Mouse (Mus musculus) lung, embryonic 16.5 days (tissue): ENCODE measurements around the gene Smco2. TPM values are rescaled to one million over a fixed set of nuclear protein-coding genes. Genes with fewer than 3 reads are reported as not detected.

Experiments
- ATAC-seq: fragments of 200-750 bp; cut with Nextera tagmentation; 2 replicates; pipeline ENCODE4 v1.8.0; 2017; ENCODE audit warnings: low read depth, mild to moderate bottlenecking, moderate library complexity
- H3K27ac ChIP-seq: fragments of 300-500 bp; sonication (generic); 2 replicates; pipeline ENCODE4 v1.5.1; 2014; ENCODE audit warnings: mild to moderate bottlenecking, control low read depth, low read length
- H3K27me3 ChIP-seq: fragments of 300-500 bp; sonication (generic); 2 replicates; pipeline ENCODE4 v1.6.1; 2014; ENCODE audit warnings: low read depth, low read length, mixed read lengths; ENCODE audit not compliant: control insufficient read depth, insufficient read depth
- H3K36me3 ChIP-seq: fragments of 300-500 bp; sonication (generic); 2 replicates; pipeline ENCODE4 v1.6.1; 2014; ENCODE audit warnings: low read length; ENCODE audit not compliant: control insufficient read depth, insufficient read depth
- H3K4me1 ChIP-seq: fragments of 300-500 bp; sonication (generic); replicated peaks from 2 replicates; pipeline ENCODE4 v1.6.1; 2014; ENCODE audit warnings: low read length, mixed read lengths; ENCODE audit not compliant: control insufficient read depth, insufficient read depth
- H3K4me2 ChIP-seq: fragments of 300-500 bp; sonication (generic); 2 replicates; pipeline ENCODE4 v1.6.1; 2014; ENCODE audit warnings: low read depth, low read length, control low read depth
- H3K4me3 ChIP-seq: fragments of 300-500 bp; sonication (generic); 2 replicates; pipeline ENCODE4 v1.5.1; 2014; ENCODE audit warnings: mild to moderate bottlenecking, low read length, control low read depth
- H3K9ac ChIP-seq: fragments of 300-500 bp; sonication (generic); 2 replicates; pipeline ENCODE4 v1.6.1; 2014; ENCODE audit warnings: low read length, control low read depth
- H3K9me3 ChIP-seq: fragments of 300-500 bp; sonication (generic); 2 replicates; pipeline ENCODE4 v1.6.1; 2016; ENCODE audit warnings: low read length; ENCODE audit not compliant: control insufficient read depth
- WGBS: fragments of 180-500 bp; shearing (Covaris S2); extraction: QIAGEN DNeasy Blood & Tissue Kit; methylation state at CpG from one replicate; pipeline ENCODE4 v1.1.7; 2014; 5-methylcytosine and 5-hydroxymethylcytosine counted together
- polyA plus RNA-seq: library from polyadenylated mRNA; unstranded; fragments of >200 nt; fragmentation: Nextera tagmentation; extraction: Ambion mirVana; gene quantifications from 2 replicates; pipeline ENCODE4 v1.2.1, GENCODE M21; 2015

The Smco2 gene
- polyA plus RNA-seq, result not detected in 2 replicates

DNA sequence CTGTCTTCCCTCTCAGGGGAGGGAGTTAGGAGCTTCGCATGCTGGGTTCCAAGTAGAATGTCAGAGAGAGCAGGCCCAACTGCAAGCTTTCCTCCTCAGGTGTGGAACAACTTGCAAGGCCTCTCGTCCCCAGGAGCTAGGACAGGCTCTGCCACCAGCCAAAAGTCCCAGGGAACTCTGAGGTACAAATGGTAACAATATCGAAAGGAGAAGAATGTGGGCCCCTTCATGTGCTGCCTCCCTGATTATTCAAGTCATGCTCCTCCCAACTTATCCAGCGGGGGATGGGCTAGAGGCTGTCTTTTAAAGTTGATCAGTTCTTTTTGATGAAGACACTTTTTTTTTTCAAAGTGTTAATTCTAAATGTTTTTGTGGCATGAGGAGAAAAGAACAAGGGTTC, at the start of gene Smco2:
TSS of gene Smco2 (plus strand) at position 55 of the 400 bp plus-strand sequence.
- no peaks in the 10 kb centered on the region for H3K9me3 ChIP-seq
- H3K4me3 ChIP-seq, result no peak within 1 kb of the TSS
- H3K4me2 ChIP-seq, result no peak within 1 kb of the TSS
- 80% methylated on average over 4 of the region's 4 CpGs for WGBS
- H3K27ac ChIP-seq, result no peak within 1 kb of the TSS
- H3K36me3 ChIP-seq, result no peaks in the 10 kb centered on the region
- H3K4me1 ChIP-seq, result peaks cover 12% of the 10 kb centered on the region
- no peaks in the 10 kb centered on the region for H3K27me3 ChIP-seq
- no peak within 1 kb of the TSS for H3K9ac ChIP-seq
- ATAC-seq, result no peak

DNA sequence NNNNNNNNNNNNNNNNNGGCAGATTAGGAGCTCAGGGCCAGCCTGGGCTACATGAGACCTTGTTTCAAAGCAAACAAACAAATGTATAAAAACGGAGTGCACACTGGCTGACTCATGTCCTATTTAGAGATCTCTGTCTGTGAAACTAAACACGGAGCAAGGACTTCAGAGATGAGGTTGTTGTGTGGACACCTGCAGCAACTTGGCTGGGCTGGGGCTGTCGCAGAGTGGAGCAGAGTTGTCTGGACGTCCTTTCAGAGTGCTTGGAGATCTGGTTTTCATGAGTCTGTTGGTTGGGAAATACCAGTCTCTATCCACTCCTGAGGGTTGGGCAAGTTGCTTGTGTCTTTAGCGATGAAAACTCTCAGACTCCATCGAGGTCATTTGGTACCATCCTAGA, 39.9 kb upstream of the Smco2 start:
- ATAC-seq, result no peak
- Histone ChIP-seq H3K27ac (no peak overlapping the region), H3K4me3 (no peak overlapping the region), H3K36me3 (no peaks in the 10 kb centered on the region), H3K4me2 (no peak overlapping the region), H3K27me3 (no peaks in the 10 kb centered on the region), H3K9me3 (no peaks in the 10 kb centered on the region), H3K4me1 (no peaks in the 10 kb centered on the region), H3K9ac (no peak overlapping the region)
- 82% methylated on average over 6 of the region's 6 CpGs for WGBS

DNA sequence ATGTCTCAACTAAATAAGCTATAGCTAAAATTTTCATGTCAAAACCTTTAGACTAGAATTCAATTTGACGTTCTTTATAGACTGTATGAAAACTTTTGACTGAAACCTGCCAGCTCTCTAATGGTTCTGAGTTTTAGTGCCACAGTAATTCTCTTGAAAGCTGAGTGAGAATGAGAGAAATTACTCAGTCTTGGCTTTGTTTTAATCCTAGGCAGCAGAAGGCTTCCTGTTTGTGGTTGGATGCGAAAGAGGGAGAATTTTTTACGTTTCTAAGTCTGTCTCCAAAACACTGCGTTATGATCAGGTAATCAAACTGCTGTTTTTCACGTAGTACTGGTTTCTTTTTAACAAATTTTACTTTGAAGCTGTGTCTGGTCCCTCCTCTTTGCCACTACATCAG, 36.9 kb upstream of the Smco2 start:
- Histone ChIP-seq H3K9ac (no peak overlapping the region), H3K36me3 (no peaks in the 10 kb centered on the region), H3K27ac (no peak overlapping the region), H3K4me2 (no peak overlapping the region), H3K4me1 (no peaks in the 10 kb centered on the region), H3K9me3 (no peaks in the 10 kb centered on the region), H3K27me3 (no peaks in the 10 kb centered on the region), H3K4me3 (no peak overlapping the region)
- no peak for ATAC-seq
- 82% methylated on average over 5 of the region's 5 CpGs for WGBS

DNA sequence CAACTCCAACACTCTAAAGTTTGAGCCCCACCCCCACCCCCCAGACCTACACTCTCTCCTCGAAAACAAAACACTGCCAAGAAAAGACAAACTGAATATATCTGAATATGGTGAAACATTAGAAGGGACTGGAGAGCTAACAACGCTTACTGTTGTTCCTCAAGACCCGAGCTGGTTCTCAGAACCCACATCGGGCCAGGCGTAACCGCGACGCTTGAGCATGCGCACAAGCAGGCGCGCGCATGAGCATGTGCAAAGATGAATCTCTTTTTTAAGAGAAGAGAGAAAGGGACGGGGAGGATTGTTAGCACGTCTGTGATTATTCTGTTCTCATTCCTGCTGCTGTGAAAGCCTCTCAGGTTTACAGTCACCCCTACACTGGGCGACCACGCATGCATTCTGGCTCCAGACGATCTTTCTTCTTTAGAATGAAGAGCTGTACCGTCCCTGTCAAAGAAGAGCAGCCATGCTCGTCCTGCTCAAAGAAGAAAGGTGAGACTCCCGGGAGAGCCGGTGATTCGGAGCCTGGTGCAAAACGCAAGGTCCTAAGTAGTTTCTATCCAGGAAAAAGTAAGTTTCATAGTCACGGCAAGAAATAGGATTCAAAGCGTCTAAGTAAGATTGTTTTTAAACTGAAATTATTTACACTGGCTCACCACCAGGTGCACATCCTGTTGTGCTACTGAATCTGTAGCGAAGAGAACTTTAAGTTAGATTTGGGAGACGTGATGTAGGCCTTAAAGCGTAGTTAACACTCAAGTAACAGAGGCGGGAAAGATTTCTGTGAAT, 29.5 kb upstream of the Smco2 start:
- no peak overlapping the region for H3K4me2 ChIP-seq
- no peak for ATAC-seq
- WGBS, result 87% methylated on average over 29 of the region's 29 CpGs
- no peaks in the 10 kb centered on the region; the same call in 1 of the 2 replicates for H3K4me1 ChIP-seq
- no peaks in the 10 kb centered on the region for H3K9me3 ChIP-seq
- no peak overlapping the region for H3K4me3 ChIP-seq
- no peaks in the 10 kb centered on the region for H3K36me3 ChIP-seq
- no peaks in the 10 kb centered on the region for H3K27me3 ChIP-seq
- H3K9ac ChIP-seq, result no peak overlapping the region
- H3K27ac ChIP-seq, result no peak overlapping the region

DNA sequence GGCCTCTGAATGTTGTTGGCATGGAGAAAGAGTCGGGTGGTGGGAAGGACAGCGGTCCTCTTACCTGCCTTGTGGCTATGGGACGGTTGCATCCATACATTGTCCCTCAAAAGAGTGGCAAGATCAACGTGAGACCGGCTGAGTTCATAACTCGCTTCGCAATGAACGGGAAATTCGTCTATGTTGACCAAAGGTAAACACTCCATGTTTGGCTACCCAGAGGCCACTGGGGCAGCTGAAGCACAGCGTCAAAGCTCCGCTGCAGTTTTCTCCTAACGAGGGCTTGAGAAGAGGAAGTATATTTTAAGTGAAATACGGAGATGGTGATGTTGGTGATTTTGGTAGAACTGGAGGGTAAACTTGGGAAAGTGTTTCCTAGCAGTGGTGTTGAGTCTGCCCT, 27.9 kb upstream of the Smco2 start:
- ATAC-seq, result peak; percentile 61; the same call in 1 of the 2 replicates
- Histone ChIP-seq H3K9ac (no peak overlapping the region), H3K4me3 (no peak overlapping the region), H3K27ac (no peak overlapping the region), H3K4me2 (peak overlapping the region; percentile 22), H3K27me3 (no peaks in the 10 kb centered on the region), H3K9me3 (no peaks in the 10 kb centered on the region), H3K36me3 (no peaks in the 10 kb centered on the region), H3K4me1 (no peaks in the 10 kb centered on the region; the same call in 1 of the 2 replicates)
- 54% methylated on average over 13 of the region's 13 CpGs for WGBS

DNA sequence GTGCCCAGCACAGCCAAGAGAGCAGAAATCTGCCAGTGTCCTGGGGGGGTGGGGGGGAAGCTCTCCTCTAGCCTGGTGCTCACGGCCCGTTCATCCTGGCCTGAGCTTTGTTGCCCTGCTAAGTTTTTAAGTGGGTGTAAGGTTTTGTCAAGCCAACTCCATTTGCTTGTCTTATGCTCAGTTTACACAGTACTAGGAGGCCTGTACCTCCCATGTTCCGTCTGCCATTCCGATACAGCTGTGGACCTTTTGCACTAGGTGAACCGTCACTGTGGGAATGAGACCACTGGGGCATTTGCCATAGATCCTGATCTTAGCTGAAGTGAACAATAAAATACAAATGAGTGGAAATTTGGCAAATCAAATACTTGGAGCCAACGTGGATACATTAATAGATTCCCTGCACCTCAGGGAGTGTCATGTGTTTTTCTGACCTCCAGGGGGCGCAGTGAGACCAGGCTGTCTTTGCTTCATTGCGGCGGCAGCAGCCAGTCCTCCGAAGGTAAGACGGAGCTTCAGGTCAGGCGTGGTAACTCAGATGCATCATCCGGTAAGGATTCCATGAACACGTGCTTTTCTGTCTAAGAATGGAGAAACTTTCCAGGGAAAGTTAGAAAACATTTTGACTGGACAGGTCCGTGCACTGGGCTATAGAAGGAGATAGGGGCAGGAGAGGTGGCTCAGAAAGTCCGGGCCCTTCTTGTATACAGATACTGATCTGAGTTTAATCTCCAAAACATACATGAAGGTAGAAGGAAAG, 25.0 kb upstream of the Smco2 start:
- Histone ChIP-seq H3K27me3 (no peaks in the 10 kb centered on the region), H3K4me1 (no peaks in the 10 kb centered on the region; the same call in 1 of the 2 replicates), H3K36me3 (no peaks in the 10 kb centered on the region), H3K9me3 (no peaks in the 10 kb centered on the region), H3K9ac (no peak overlapping the region), H3K27ac (no peak overlapping the region), H3K4me3 (no peak overlapping the region), H3K4me2 (no peak overlapping the region)
- 32% methylated on average over 16 of the region's 16 CpGs for WGBS
- ATAC-seq, result no peak

DNA sequence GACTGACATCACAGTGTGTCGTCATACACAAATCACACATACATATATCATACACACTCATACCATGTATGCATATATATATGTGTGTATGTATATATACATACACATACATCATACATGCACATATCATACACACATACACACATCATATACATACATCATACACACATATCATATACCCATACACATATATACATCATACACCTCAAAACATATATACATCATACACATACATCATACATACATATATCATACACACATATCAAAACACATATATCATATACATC, 24.5 kb upstream of the Smco2 start:
- Histone ChIP-seq H3K4me1 (no peaks in the 10 kb centered on the region; the same call in 1 of the 2 replicates), H3K9ac (no peak overlapping the region), H3K27me3 (no peaks in the 10 kb centered on the region), H3K4me3 (no peak overlapping the region), H3K9me3 (no peaks in the 10 kb centered on the region), H3K4me2 (no peak overlapping the region), H3K27ac (no peak overlapping the region), H3K36me3 (no peaks in the 10 kb centered on the region)
- ATAC-seq, result no peak
- 81% methylated on average over 1 of the region's 1 CpGs for WGBS

DNA sequence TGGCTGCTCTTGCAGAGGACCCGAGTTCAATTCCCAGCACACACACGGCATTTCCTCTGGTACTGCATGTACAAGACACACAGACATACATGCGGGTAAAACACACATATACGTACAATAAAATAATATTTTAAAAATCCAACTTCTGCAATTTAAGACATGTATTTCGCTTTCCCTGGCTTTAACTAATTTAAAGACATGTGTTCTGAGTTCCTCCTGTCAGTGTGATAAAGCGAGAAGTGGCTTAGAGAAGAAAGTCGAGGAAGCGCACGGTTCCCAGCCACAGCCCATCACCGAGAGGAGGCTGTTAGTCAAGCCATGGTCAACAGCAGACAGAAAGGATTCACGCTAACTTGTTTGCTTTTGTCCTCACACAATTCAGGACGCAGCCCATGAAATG, 18.6 kb upstream of the Smco2 start:
- Histone ChIP-seq H3K36me3 (no peaks in the 10 kb centered on the region), H3K9ac (no peak overlapping the region), H3K9me3 (no peaks in the 10 kb centered on the region), H3K4me2 (no peak overlapping the region), H3K27ac (no peak overlapping the region), H3K4me1 (peaks cover 8% of the 10 kb centered on the region; the same call in 1 of the 2 replicates), H3K4me3 (no peak overlapping the region), H3K27me3 (no peaks in the 10 kb centered on the region)
- ATAC-seq, result no peak
- WGBS, result 88% methylated on average over 12 of the region's 12 CpGs

DNA sequence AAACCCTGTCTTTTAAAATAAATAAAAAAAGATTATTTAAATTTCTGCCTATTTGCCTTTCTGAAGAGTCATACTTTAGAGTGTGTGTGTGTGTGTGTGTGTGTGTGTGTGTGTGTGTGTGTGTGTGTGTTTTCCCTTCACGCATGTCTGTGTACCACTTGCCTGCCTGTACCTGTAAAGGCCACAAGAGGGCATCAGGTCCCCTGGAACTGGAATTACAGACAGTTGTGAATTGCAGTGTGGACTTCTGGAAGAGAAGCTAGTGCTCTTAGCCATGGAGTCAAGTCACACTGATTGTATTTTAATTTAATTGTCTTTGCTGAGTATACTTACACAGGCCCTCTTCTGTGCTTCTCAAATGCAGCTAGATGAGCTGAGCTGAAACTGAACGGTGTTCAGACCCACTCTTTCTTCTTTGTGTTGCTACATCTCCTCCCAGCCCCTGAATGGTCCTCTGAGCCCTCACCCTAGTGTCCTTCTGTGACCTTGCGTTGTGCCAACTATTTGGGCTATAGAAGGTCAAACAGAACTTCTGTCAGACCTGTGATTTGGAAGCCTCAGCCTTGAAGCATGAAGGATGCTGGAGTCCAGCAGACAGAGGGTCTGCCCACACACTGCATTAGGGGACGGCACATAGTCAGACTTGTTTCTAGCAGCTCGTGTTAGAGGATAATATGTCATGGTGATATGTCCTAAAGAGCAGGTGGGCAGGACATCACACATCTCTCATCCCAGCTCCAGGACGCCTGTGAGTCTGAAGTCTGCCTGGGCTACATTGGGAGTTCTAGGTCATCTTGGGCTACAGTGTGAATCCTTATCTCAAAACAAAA, 16.2 kb upstream of the Smco2 start:
- Histone ChIP-seq H3K9ac (no peak overlapping the region), H3K9me3 (no peaks in the 10 kb centered on the region), H3K4me1 (peaks cover 9% of the 10 kb centered on the region; the same call in 1 of the 2 replicates), H3K36me3 (no peaks in the 10 kb centered on the region), H3K4me3 (no peak overlapping the region), H3K27me3 (no peaks in the 10 kb centered on the region), H3K27ac (no peak overlapping the region), H3K4me2 (no peak overlapping the region)
- peak; percentile 66; the same call in 1 of the 2 replicates for ATAC-seq
- 65% methylated on average over 6 of the region's 6 CpGs for whole genome bisulfite sequencing
